Mouse (Mus musculus) embryo, embryonic 11 days (tissue): Measurements from ENCODE around the gene Nek6.

ENCODE experiments used
- DNase-seq: peaks from one replicate; pipeline ENCODE4 v3.0.0-alpha.2; 2015

The Nek6 gene

DNA sequence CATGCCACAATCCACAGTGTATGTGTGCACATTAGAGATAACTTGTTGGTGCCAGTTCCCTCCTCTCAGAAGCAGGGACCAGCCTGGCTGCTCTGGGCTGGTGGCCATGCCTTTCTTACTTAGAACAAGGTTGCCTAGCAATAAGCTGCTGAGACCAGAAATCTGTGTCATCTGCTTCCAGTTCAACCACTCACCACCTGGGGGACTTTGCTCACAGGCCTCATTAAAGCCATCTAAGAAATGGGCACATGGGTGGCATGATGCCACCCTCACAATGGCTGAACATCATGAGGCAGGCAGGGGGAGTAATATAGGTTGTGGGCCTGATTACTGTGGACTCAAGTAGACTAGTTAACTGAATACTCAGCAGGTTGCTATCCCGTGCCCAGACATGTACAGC lies 1.3 kb upstream of the Nek6 start:
- DNase-seq, result no peak

- peak; percentile 62 for DNase-seq
These were observed 1.1 kb downstream of the Nek6 start for GRCm38 (mm10) chr2:38512308-38513182.

DNA sequence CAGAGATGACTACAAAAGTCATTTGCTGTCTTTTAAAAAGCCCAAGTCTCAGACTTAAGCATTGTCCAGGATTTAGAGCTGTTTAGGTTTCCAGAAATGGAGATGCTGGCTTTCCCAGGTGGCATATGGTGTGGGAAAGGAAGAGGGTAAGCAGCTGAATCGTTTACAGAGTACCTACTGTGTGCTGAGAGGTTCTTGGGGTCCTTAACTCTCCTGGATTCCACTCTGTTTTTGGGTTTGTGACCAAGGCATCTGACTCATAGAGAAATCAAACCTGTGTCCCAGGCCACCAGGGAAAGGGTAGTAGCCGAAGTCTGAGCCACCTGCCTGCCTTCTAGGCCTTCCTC lies 1.7 kb downstream of the Nek6 start:
- no peak for DNase-seq

GRCm38 (mm10) chr2:38514411-38514810 lies 3.0 kb downstream of the Nek6 start:
- no peak for DNase-seq

DNA sequence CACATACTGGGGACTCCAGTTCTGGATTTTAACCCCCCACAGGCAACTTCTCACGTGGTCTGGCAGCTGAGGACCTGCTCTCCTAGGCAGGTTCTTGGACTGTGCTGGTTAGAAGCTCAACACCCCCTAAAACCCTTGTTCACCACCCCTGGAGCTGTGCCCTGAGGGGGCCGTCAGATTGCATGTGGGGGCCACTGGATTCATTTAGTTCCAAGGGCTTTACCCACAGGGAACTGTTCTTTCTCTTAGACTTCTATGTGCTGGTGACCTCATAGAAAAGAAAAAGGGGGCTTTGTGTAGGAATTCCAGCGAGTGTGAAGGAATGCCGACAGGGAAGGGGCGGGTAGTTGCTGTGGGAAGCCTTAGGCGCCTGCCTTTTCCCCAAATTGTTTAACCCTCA lies 4.0 kb downstream of the Nek6 start:
- peak; percentile 53 for DNase-seq

DNA sequence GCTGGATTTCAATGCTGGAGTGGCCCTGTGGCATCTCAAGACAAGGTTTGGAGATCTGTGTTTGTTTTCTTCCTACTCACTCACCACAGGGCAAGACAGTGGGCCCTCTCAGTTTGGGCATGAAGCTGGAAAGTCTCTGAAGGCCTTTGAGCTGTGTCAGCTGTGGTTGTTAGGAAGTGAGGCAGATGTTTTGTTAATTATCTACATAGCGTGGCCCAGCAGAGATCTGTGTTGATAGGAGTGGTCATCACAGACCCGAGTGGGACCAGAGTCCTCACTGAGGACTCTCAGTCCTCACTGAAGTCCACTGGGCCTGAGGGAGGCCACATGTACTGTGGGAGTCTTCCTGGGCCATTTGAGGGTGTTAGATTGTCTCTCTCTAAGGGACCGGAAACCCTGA lies 5.0 kb downstream of the Nek6 start:
- DNase-seq, result no peak

GRCm38 (mm10) chr2:38517045-38517444 lies 5.6 kb downstream of the Nek6 start:
- DNase-seq, result no peak

DNA sequence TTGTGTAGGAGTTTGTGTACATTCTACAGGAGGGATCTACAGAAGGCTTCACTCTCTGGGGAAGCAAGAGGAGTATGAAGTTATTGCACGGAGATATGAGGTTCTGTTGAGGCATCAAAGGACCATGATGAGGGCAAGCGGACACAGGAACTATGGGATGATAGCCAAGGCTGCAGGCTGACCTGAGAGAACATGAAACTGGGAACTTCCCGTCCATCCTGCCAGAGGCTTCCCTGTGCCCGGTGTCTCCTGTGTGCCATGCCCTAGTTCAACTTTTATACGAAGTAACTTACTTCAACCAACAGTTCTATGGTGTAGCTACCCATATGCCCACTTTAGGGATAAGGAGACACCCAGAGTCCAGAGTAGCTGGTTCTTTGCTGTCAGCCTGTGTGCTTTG lies 7.3 kb downstream of the Nek6 start:
- DNase-seq, result no peak

- DNase-seq, result no peak
These were observed 8.5 kb downstream of the Nek6 start for GRCm38 (mm10) chr2:38519934-38520333.

- no peak for DNase-seq
These were observed 10.2 kb downstream of the Nek6 start for GRCm38 (mm10) chr2:38521618-38522017.

DNA sequence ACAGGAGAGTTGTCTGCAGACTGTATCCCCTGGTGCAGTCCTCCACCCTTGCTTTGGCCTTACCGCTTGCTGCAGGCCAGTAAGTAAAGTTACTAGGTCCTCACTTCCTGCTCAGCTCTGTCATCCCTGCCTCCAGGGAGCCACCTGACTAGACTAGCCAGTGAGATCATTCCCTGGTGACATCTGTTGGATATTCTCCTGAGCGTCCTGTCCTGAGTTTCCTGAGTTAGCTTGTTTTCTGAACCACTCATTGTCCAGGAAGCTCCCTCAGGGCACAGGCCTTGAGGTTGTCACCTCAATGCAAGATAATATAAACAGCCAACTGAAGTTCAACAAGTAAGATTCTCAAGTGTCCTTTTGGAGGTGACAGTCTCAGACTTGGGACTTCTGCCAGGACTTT lies 10.9 kb downstream of the Nek6 start:
- no peak for DNase-seq

DNA sequence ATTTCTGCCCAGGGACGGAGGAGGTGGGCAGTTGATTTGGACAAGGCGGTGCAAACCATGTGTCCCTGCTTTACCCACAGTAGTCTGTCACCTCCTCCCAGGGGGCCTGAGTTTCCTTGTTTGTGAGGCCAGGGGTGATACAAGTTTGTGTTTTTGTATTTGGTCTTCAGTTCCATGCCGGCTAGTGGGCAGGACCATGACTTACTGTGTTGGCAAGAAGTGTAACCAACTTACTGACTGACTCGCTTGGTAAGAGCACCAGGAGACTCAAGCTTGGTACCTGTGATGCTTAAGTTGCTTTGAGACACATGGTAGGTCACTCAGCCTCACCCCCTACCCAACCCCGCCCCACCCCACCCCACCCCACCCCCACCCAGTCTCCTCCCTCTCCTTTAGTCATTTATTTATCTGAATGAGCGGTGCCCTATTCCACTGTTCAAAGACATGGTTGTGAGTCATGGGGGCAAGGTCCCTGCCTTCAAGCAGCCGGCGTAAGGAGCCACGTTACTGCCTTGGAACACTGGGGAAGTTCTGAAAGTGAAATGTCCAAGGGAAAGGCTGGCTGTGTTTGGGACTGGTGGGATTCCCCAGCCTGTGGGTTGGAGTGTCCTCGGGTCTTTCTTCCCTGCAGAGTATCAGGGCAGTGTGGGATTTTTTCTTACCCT lies 12.5 kb downstream of the Nek6 start:
- DNase-seq, result no peak

- DNase-seq, result no peak
These were observed 13.6 kb downstream of the Nek6 start for GRCm38 (mm10) chr2:38525034-38525433.

- DNase-seq, result no peak
These were observed 18.2 kb downstream of the Nek6 start for GRCm38 (mm10) chr2:38529582-38530152.

DNA sequence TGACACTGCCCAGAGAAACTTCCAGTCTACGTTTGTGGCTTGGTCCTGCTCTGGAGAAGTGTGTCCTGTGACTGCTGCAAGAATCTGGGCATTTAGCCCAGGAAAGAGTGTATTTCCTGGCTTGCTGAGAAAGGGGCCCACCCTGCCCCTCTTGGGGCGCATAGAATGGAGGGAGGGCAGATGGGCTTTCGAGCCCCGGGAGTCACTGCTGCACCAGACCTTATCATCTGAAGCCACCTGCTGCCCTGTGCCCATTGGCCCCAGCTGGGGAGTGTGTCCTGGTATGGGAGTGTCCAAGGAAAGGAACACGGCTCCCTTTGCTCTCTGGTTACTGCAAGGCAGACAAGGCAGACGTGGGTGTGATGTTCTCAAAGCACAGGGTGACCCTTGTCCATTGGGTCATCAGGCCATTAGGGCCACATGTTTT lies 19.5 kb downstream of the Nek6 start:
- no peak for DNase-seq

DNA sequence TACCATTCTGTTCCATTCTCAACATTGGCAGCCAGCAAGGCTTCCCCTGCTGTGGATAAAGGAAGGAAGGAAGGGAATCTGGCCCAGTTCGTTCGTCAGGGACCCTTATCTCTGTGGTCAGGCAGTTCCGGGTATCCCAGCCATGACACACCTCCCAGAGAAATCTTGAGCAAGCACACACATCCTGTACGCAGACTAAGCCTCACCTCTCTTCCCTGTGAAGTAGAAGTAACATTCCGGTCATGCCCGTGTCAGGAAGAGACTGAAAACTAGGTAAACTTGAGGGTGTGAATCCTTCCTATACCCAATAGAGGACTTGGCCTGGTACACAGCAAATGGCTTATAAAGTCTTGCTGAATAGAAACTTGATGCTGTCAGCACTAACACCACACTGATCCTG lies 21.9 kb downstream of the Nek6 start:
- no peak for DNase-seq

DNA sequence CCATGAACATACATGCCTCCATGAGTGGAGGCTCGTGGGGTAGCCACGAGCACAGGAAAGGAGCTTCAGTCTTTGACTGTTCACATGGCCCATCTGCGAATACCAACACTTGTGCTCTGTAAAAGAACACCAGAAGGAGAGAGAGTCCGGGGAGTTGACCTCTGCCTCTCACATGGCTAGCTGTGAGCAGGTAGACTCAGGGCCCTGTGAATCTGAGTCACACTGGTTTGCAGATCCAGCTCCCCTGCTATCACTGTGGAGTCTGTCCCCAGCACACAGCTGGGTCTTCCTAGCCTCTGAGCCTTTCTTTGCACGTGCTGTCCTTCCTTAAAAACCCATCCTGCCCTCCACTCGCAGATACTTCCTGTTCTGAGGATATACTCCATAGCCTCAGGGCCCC lies 22.3 kb downstream of the Nek6 start:
- no peak for DNase-seq

DNA sequence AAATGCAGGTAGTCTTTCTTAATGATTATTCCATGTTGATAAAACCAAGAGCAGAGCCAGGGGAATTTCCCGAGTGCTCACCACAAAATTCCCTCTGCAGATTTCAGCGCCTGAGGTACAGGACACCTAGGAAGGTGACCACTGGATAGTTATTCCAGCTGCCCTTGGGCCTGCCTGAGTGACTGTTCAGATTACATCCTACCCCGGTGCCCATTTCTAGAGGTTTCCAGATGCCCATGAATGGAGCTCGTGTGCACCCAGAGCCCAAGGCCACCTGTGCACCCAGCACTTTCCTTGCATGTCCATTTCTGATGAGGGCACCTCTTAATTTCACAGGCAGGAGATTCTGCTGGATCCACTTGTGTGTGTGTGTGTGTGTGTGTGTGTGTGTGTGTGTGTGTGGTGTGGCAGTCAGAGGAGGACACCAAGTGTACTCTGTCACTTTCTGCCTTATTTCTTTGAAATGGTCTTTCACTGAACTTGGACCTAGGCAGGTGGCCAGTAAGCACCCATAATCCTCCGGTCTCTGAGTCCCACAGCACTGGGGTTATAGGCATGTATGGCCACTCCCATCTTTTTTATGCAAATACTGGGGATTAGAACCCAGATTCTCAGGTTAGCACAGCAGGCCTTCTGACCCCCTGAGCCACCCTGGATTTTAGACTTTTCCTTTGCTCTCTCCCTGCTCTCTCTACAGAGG lies 22.9 kb downstream of the Nek6 start:
- no peak for DNase-seq

DNA sequence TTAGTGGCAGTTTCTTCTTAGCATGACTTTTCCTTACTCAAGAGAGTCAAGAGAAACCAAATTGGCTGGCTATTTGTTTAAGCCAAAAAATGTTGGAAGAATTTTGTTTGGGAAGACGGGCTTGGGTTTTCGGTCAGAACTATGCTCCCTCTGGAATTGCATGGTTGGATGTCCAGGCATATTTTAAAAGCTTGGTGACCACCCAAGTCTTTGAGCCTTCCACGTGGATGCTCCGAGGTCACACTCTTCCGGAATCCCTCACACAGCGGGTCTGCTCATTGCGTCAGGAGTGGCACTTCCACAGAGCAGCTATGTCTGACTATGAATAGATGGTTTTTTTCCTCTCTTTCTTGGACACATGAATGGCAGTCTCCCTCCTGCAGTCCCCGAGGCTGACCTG lies 23.6 kb downstream of the Nek6 start:
- DNase-seq, result no peak

- no peak for DNase-seq
These were observed 24.2 kb downstream of the Nek6 start for GRCm38 (mm10) chr2:38535521-38536220.

- no peak for DNase-seq
These were observed 24.9 kb downstream of the Nek6 start for GRCm38 (mm10) chr2:38536331-38536731.

DNA sequence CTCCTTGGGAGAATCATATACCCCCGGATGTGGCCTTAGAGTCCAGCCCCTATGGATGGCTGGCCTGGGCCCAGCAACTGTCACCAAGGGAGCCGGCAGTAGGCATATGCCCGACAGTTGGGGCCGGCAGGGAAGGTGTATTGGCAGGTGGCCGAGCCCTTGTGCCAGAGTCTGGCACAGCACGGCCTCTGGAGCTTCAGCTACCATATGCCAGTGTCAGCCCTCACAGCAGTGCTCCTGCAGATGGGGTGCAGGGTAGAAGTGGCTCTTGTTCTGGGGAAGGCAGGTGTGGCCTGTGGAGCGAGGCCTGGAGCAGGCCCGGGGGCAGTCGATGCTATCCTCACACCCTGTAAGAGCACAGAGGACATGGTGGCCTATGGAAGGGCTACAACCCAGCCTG lies 28.2 kb downstream of the Nek6 start:
- no peak for DNase-seq

DNA sequence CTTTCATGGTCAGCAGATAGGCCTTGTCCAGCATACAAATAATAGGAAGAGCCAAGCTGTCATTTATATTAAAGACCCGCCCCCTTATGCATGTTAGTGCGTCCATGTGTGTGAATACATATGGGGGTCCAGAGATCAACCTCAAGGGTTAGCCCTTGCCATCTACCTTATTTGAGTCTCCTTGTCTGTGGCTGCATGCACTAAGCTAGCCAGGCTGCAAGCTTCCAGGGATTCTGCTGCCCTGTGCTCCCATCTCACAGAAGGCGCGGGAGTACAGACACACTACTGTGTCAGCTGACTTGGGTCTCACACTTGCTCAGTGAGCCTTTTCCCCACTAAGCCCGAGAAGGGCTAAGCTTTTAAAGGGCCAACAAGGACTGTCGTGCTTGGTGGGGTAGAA lies 29.2 kb downstream of the Nek6 start:
- DNase-seq, result no peak
